Mouse (Mus musculus) bone marrow macrophage, adult 2 months (primary cell): ENCODE measurements around the gene Zfp691.

ENCODE experiments used
- CTCF ChIP-seq: IDR thresholded peaks from 2 replicates; pipeline ENCODE4 v1.5.1; 2012; ENCODE audit warnings: low read depth, mild to moderate bottlenecking, low read length, moderate library complexity
- POLR2A ChIP-seq: IDR thresholded peaks from 2 replicates; pipeline ENCODE4 v1.6.1; 2012; ENCODE audit warnings: mild to moderate bottlenecking, low read depth, low read length, borderline replicate concordance

DNA sequence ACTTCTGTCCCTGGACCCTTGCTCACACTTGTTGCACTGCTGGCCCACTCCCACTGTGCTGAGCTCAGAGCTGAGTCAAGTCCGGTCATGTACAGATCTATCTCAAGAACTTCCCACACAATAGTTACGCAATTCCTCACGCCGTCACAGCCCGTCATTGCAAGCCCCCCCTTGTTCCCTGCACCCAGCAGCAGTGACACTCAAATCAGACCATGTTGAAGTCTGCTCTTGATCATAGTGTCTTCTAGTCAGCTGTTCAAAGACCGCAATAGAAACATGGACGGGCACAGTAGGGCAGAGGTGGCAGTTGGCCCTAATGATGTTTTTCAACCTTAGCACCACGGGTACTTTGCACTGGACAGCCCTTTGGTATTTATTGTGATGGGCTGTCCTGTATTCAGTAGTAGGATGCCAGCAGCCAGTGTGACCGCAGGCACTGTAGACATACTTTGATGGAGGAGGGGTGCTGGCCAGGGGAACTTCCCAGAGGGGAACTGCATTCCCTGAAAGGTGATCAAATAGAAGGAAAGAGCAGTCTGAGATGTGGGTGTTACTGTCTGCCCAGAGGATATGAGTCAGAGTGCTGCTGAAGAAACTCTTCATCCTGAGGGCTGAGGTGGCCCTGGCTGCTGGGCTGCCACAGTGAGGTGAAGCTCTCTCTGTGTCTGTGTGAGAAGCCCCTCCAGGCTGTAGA, 48.3 kb downstream of the Zfp691 start:
- TF ChIP-seq CTCF (no peak), POLR2A (no peak)
